Mouse (Mus musculus) kidney, adult 18-20 months (tissue): Measurements from ENCODE around the gene Tmem82.

Source experiments
- DNase-seq: peaks from one replicate; pipeline ENCODE4 v3.0.0; 2021

Tmem82 gene

DNA sequence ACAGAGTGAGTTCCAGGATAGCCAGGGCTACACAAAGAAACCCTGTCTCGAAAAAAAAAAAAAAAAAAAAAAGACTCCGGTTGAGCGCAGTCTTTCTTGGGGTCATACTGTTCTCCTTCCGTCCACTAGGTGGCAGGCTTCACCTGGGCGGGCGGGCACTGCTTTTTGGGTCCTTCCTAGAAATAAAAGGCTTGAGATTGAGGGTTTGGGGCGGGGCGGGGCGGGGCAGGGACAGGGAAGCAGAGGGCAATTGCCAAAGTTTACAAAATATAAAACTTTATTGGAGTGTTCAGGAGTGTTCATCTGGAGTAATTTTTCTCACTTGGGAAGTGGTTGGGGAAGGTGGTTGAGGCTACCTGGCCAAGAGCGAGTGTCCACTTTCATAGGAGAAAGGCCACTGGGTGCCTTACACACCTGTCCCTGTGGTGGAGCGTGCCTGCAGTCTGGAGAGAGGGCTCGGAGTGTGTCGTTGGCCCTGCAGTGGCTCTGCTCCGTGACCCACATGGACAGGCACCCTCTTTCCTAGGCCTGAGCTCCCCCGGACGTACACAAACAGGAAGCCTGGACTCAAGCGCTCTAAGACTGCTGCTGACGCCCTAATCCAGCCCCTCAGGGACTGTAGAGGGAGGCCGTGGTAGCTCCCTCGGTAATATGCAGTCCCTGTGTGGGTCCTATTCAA lies at the start of gene Tmem82:
Gene Tmem82, minus strand, starts transcription at position 69 of the 679 bp plus-strand sequence.
- peak; percentile 70 for DNase-seq

GRCm38 (mm10) chr4:141664799-141665198 lies 46.4 kb upstream of the Tmem82 start, which contains the start of gene Plekhm2:
Gene Plekhm2, minus strand, starts transcription at chr4:141664899.
- no peak for DNase-seq

DNA sequence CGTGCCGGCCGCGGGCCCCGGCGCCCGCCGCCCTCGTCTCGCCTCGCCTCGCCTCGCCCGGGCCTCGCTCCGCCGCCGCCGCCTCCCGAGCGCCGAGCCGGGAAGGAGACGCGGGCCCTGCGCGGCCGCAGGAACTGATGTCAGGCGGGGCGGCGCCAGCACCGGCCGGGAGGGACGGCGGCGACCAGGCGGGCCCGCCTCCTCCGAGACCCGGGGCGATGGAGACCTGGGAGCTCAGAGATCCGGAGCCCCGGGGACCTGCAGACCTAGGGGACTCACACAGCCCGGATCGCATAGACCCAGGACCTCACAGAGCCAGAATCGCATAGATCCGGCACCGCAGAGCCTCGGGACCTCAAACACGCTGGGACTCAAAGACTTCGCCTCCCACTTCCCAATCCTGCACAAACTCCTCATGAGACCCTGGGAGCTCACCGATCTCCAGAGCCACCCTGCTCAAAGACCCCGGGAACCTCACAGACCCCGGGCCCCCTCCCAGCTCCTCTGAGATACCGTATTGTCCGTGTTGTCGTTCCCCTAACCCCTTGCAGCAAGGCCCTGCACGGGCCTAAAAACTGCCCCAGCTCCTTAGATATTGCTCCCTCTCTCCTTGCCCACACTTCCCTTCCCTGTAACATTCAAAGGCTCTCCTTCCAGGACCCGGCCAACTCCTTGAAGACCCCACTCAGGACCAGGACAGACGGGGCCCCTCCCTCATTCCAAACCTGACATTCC lies 45.7 kb upstream of the Tmem82 start:
- DNase-seq = peak; percentile 78

GRCm38 (mm10) chr4:141663122-141663931 lies 44.9 kb upstream of the Tmem82 start:
- peak; percentile 47 for DNase-seq

GRCm38 (mm10) chr4:141660884-141661283 lies 42.5 kb upstream of the Tmem82 start:
- no peak for DNase-seq

GRCm38 (mm10) chr4:141659739-141660138 lies 41.3 kb upstream of the Tmem82 start:
- no peak for DNase-seq

DNA sequence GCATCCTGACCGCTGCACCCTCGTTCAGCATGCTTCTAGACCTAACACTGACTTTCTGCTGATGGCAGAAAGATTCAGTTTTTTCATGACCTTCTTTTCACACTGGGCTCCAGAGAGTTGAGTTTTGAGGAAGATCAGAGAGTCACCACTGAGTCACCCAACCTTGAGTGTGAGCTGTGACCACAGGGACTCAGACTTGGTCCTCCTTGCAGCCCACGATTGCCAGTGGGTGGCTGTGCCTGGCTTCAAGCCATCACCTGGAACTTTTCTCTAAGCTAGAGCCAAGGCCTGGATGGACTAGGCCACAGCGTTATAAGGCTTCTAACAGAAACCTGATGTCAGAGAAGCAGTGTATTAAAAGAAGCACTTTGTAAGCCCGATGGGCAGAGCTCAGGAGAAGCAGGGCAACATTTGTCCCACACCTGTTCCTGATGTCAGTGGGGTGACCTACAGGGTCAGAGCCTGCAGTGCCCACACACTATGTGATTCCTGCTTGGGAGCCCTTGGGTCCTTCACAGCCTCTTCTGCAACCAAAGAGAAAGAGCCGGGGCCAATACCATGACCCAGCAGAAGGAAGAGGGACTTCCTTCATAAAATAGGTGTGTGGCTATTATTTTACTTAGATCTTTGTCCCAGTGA lies 40.5 kb upstream of the Tmem82 start:
- DNase-seq = no peak

DNA sequence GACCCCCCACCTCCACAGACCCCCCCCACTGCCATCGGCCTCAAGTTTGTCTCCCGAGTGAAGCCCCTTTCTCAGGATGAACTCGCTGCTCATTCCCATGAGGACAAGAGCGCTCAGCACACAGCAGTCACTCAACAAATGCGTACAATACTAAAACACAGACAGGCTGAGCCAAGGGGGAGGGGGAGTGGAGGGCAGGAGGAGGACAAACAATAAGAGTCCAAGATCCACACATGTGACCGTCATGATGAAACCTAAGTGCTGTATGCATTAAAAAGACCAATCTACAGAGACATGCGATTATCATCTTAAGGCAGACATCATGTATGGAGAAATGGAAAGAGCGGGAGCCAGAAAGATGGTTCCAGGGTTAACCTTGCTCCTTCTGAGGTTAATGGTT lies 38.5 kb upstream of the Tmem82 start:
- DNase-seq = no peak

- DNase-seq = no peak
These were observed 37.6 kb upstream of the Tmem82 start for GRCm38 (mm10) chr4:141655908-141656608.

DNA sequence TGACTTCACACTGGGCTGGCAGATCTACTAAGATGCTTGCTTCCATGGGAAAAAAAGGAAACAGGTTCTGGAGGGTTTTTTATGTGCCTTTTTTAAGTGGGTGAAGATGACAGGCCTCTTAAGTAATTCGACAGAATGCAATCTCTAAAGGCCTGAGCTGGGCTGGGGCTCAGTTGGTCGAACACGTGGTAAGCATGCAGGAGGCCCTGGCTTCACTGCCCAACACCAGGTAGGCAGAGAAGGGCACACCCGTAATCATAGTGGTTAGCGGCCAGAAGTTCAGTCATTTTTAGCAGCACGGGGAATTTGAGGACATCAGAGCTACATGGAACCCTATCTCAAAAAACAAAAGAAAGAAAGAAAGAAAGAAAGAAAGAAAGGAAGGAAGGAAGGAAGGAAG lies 36.1 kb upstream of the Tmem82 start:
- no peak for DNase-seq

DNA sequence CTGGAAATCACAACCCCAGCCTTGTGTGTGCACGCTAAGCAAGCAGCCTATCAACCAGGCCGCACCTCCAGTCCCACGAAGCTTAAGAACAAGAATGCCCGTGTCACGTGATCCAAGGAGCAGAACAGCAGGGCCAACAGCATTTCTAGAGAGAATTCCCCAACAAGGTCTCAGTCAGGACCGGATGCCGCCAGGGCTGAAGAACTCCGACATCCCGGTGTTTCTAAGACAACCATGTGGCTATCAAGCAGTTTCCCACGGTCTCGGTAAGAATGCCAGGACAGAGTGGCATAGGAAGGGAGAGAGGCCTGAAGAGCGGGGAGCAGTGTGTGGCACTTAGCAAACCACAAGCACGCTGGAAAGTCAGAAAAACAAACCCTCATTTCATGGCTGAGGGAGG lies 35.4 kb upstream of the Tmem82 start:
- no peak for DNase-seq

DNA sequence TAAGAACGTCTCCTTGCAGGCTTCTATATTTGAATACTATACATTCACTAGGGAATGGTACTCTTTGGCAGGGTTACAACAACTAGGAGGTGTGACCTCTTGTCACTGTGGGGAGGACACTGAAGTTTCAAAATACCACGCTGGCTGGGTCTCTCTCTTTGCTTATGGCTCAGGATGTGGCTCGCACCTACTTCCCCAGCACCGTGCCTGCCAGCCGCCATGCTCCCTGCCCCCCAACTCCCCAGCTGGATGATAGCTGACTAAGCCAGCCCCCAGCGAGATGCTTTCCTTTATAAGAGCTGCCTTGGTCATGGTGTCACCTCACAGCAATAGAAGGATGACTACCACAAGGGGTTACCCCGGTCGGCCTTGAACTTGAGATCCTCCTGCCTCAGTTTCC lies 34.6 kb upstream of the Tmem82 start:
- no peak for DNase-seq

GRCm38 (mm10) chr4:141651944-141652343 lies 33.5 kb upstream of the Tmem82 start:
- DNase-seq = no peak

GRCm38 (mm10) chr4:141651286-141651685 lies 32.9 kb upstream of the Tmem82 start:
- no peak for DNase-seq

DNA sequence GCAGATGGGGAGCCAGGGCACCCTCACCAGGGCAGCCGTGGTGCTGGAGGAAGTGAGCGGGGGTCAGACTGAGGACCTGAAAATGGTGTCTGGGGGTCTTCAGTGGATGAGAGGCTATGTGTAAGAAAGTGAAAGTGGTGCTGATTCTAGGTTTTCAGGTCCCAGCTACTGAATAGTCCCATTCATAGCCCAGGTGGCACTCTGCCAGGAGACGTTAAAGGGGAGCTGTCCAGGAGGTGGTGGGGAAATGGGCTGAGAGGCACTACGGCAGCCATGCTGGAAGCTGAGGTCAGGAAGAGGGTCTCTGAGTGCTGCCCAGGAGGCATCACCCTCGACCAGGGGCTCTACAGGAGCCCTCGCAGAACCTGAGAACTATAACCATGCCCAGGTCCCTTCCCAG lies 30.8 kb upstream of the Tmem82 start:
- no peak for DNase-seq

GRCm38 (mm10) chr4:141648262-141648661 lies 29.8 kb upstream of the Tmem82 start:
- DNase-seq = no peak

GRCm38 (mm10) chr4:141647187-141647586 lies 28.8 kb upstream of the Tmem82 start:
- no peak for DNase-seq

GRCm38 (mm10) chr4:141645988-141646387 lies 27.6 kb upstream of the Tmem82 start:
- no peak for DNase-seq

GRCm38 (mm10) chr4:141643118-141643855 lies 24.9 kb upstream of the Tmem82 start:
- peak; percentile 79 for DNase-seq

DNA sequence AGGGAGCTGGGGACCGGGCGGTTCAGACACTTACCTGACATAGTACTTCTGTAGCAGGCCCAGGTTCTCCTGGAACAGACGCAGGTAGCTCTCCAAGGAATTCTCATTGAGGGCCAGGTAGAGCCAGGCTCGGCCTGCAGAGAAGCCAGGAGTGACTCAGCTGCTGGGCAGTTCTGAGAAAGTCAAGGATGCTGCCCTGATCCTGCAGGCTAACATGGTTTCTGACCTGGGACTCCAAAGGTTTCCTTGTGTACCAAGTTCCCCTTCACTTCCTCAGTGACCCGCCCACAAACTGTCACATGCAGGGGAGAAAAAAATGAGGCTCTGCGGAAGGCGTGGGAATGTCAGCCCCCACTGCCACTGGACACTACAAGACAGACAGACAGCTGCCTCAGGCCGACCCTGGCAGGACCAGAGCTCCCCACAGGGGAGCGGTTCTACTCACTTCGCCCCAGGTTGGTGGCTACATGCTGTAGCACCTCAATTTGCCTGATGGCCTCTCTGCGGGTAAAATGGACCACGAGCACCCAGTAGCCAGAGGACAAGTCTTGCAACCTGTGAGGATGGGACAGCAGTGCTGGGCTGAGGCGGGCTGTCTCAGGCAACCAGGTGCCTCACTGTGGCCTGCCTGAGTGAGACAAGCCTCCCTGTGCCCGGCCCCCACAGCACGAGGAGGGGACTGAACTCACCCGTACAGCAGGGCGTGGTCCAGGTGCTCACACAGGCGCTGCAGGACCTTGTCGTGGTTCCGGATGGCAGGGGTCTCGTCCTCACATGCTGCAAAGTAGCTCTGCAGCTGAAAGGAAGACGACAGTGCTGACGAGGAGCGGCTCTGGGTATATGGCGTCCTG lies 23.8 kb upstream of the Tmem82 start:
- peak; percentile 66 for DNase-seq

- peak; percentile 82 for DNase-seq
These were observed 22.9 kb upstream of the Tmem82 start for GRCm38 (mm10) chr4:141641353-141641771.
